Mouse (Mus musculus) intestine, embryonic 16.5 days (tissue): ENCODE results near the gene Pde4d. TPM values are rescaled to one million over a fixed set of nuclear protein-coding genes. Genes with fewer than 3 reads are reported as not detected.
A peak's percentile ranks its signal among the peaks of the same experiment; 100 is the strongest.

Experiments used
- ATAC-seq: fragments of 200-750 bp; cut with Nextera tagmentation; 2 replicates; pipeline ENCODE4 v1.8.0; 2017; ENCODE audit warnings: moderate TSS enrichment, moderate library complexity
- H3K27ac ChIP-seq: fragments of 300-500 bp; sonication (generic); 2 replicates; pipeline ENCODE4 v1.5.1; 2014; ENCODE audit warnings: mild to moderate bottlenecking, low read length
- H3K27me3 ChIP-seq: fragments of 300-500 bp; sonication (generic); replicated peaks from 2 replicates; pipeline ENCODE4 v1.6.1; 2014; ENCODE audit warnings: low read length, control low read depth, mixed read lengths; ENCODE audit not compliant: control insufficient read depth, insufficient read depth
- H3K36me3 ChIP-seq: fragments of 300-500 bp; sonication (generic); 2 replicates; pipeline ENCODE4 v1.6.1; 2014; ENCODE audit warnings: low read length, control low read depth; ENCODE audit not compliant: control insufficient read depth, insufficient read depth
- H3K4me1 ChIP-seq: fragments of 300-500 bp; sonication (generic); 2 replicates; pipeline ENCODE4 v1.6.1; 2014; ENCODE audit warnings: low read length, control low read depth, mixed read lengths; ENCODE audit not compliant: control insufficient read depth, insufficient read depth
- H3K4me2 ChIP-seq: fragments of 300-500 bp; sonication (generic); 2 replicates; pipeline ENCODE4 v1.6.1; 2014; ENCODE audit warnings: low read depth, low read length, control low read depth
- H3K4me3 ChIP-seq: fragments of 300-500 bp; sonication (generic); 2 replicates; pipeline ENCODE4 v1.5.1; 2014; ENCODE audit warnings: mild to moderate bottlenecking, low read length
- H3K9ac ChIP-seq: fragments of 300-500 bp; sonication (generic); 2 replicates; pipeline ENCODE4 v1.6.1; 2014; ENCODE audit warnings: low read depth, low read length
- H3K9me3 ChIP-seq: fragments of 300-500 bp; sonication (generic); 2 replicates; pipeline ENCODE4 v1.6.1; 2016; ENCODE audit warnings: low read length, control low read depth; ENCODE audit not compliant: control insufficient read depth
- WGBS: fragments of 180-500 bp; shearing (Covaris S2); extraction: QIAGEN DNeasy Blood & Tissue Kit; methylation state at CpG from one replicate; pipeline ENCODE4 v1.1.7; 2014; 5-methylcytosine and 5-hydroxymethylcytosine counted together
- polyA plus RNA-seq: library from polyadenylated mRNA; unstranded; fragments of >200 nt; fragmentation: Nextera tagmentation; extraction: Ambion mirVana; gene quantifications from 2 replicates; pipeline ENCODE4 v1.2.1, GENCODE M21; 2015

Gene Pde4d
- polyA plus RNA-seq, 1 experiment from 2014 or later: 25.3 TPM

DNA sequence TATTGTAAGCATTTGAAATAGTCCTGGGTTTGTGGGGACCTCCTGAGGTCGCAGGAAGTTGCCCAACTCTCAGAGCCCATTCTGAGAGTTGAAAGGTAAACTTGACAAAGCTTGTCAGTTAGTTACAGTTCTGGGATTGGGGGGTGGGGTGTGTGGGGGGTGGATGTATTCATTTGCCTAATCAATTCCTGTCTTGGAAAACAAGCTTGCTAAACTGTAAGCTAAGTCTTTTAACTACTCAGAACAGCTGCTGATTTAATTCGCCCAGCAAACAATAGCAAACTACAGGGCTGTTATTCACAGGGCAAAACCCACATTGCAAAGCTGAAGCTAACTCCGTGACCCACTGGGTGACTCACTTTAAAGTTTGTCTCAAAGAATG, 1183.3 kb downstream of the Pde4d start:
- H3K4me2 ChIP-seq: no peak overlapping the region
- H3K9ac ChIP-seq: no peak overlapping the region
- 35% methylated on average over 3 of the region's 3 CpGs for WGBS
- H3K4me3 ChIP-seq: no peak overlapping the region
- ATAC-seq: no peak
- peaks cover 9% of the 10 kb centered on the region for H3K4me1 ChIP-seq
- H3K27me3 ChIP-seq: no peaks in the 10 kb centered on the region
- no peaks in the 10 kb centered on the region for H3K9me3 ChIP-seq
- H3K27ac ChIP-seq: no peak overlapping the region
- H3K36me3 ChIP-seq: no peaks in the 10 kb centered on the region

DNA sequence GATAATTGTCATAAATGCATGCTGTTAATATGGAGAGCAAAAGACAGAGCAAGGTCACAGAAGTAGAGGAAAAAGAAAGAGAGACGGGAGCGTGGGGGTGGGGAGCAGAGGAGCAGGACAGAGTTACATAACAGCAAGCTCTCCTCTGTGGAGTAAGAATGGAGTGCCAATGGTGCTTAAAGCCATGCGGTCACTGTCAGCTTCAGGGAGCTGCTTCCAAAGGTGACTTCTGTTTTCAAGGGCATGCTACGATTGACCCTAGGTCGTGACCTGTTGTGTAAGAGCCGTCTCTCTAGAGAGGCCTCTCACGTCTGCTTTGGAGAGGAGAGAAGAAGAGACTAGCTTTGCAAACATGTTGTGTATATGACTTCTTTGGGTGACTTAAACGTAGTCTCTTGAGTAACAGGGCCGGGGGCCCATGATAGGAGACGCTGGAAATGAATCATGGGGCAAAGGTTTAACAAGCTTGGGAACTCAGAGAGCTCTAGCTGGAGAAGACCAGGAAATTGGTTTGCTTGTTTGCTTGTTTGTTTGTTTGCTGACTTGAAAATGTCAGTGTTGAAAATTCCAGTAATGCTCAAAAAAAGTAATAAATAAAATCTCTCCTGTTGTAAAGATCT, 1186.3 kb downstream of the Pde4d start:
- Histone ChIP-seq H3K4me2 (no peak overlapping the region), H3K9me3 (no peaks in the 10 kb centered on the region), H3K27me3 (no peaks in the 10 kb centered on the region), H3K4me1 (peaks cover 9% of the 10 kb centered on the region), H3K27ac (peak overlapping the region; percentile 6; the same call in 1 of the 2 replicates), H3K9ac (no peak overlapping the region), H3K4me3 (no peak overlapping the region), H3K36me3 (no peaks in the 10 kb centered on the region)
- peak; percentile 76 for ATAC-seq
- WGBS: 65% methylated on average over 10 of the region's 10 CpGs

DNA sequence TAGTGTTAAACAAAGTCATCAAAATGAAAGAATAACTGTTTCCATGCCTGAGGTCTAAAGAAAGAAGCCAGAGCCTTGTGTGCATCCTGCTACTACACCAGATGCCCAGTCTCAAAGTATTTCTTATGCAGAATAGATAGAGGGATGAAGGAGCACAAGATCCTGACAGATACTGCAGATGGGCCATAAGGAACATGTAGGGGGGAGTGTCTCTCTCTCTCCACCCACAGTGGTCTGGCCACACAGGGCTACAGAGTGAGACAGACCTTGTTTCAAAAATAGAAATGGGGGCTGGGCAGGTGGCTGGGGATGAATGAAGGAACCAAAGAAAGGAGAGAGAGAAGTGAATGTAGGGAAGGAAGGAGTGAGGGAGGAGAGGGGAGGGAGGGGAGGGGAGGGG, 1188.5 kb downstream of the Pde4d start:
- Histone ChIP-seq H3K4me3 (no peak overlapping the region), H3K9ac (no peak overlapping the region)

DNA sequence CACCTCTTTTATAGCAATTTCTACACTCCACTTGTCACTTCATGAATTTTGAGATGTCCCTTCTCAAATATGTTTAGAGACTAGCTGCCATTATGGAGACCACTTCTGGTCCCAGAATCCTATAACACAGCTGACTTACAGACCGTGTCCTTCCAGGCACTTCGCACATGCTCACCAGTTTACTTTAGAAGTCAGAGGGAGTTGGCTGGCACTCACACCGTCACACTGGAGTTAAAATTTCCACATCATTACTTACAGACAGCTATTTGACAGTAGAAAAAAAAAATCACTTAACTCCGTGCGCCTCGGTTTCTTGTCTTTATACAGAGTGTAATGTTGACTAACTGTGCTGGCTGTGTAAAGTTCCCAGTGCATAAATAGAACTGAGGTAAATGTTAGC, 1189.5 kb downstream of the Pde4d start:
- no peak for ATAC-seq
- Histone ChIP-seq H3K4me2 (no peak overlapping the region), H3K9ac (no peak overlapping the region), H3K4me3 (no peak overlapping the region), H3K27me3 (no peaks in the 10 kb centered on the region), H3K36me3 (no peaks in the 10 kb centered on the region), H3K9me3 (no peaks in the 10 kb centered on the region), H3K4me1 (no peaks in the 10 kb centered on the region), H3K27ac (no peak overlapping the region)
- WGBS: 80% methylated on average over 6 of the region's 6 CpGs

More for the DNA sequence above, 1188.5 kb downstream of the Pde4d start:
- Histone ChIP-seq H3K36me3 (no peaks in the 10 kb centered on the region), H3K27ac (no peak overlapping the region), H3K4me2 (no peak overlapping the region), H3K9me3 (no peaks in the 10 kb centered on the region), H3K27me3 (no peaks in the 10 kb centered on the region), H3K4me1 (no peaks in the 10 kb centered on the region)
- ATAC-seq: no peak

DNA sequence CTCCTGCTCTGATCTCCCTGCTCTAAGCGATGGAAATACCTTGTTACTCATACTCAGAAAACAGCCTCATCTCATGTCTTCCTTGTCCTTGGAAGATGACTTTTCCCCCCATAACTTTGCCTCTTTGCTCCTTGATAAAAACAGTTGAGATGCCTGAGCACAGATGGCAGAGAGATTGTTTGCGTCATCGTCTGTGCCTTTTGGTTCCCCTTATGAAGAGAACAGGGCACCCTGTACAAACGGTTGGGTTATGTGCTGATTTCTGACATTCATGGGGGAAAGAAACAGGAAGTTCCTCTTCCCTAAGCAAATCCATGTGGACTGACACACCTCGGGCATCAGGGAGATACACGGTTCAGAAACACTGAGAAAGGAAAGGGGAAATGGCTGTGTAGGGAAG, 1191.8 kb downstream of the Pde4d start:
- WGBS: 67% methylated on average over 6 of the region's 6 CpGs
- Histone ChIP-seq H3K4me2 (no peak overlapping the region), H3K4me3 (no peak overlapping the region), H3K4me1 (no peaks in the 10 kb centered on the region), H3K36me3 (no peaks in the 10 kb centered on the region), H3K27ac (no peak overlapping the region), H3K9me3 (no peaks in the 10 kb centered on the region), H3K9ac (no peak overlapping the region), H3K27me3 (no peaks in the 10 kb centered on the region)
- no peak for ATAC-seq

DNA sequence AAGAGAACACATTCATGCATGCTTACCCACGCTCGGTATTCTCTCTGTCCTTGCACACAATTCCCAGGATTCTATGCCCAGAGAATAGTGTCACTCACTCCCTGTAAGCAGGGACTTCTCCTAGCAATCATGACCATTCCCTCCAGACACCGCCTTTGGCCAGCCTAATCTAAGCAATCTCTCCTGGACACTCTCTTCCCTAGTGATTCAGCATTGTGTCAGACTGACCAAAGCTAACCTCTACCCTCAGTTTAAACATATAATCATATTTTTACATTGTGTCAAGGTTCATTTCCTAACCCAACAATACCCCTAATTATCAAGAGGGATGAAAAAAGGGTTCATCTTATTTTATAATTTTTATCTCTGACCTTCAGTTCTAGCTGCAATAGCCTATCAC, 1193.7 kb downstream of the Pde4d start:
- H3K4me3 ChIP-seq: no peak overlapping the region
- no peak overlapping the region for H3K4me2 ChIP-seq
- ATAC-seq: no peak
- WGBS: 81% methylated on average over 3 of the region's 3 CpGs
- no peak overlapping the region for H3K9ac ChIP-seq
- H3K27ac ChIP-seq: no peak overlapping the region
- H3K4me1 ChIP-seq: no peaks in the 10 kb centered on the region
- no peaks in the 10 kb centered on the region for H3K36me3 ChIP-seq
- no peaks in the 10 kb centered on the region for H3K27me3 ChIP-seq
- H3K9me3 ChIP-seq: no peaks in the 10 kb centered on the region

DNA sequence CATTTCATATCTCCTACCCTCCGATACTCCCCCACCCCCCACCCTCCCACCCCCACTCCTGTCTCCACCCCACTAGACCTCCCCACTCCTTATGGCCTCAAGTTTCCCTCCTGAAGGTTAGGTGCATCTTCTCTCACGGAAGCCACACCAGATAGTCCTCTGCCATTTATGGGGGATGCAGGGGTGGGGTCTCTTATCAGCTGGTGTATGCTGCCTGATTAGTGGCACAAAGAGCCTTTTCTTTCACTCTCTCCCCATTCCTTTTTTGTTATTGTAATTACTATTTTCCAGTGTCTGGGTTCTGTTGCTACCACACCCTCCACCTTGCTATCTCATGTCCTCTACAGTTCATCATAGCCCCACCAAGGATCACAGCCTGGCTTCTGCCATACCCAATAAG, 1194.3 kb downstream of the Pde4d start:
- Histone ChIP-seq H3K4me3 (no peak overlapping the region), H3K4me1 (no peaks in the 10 kb centered on the region), H3K9me3 (no peaks in the 10 kb centered on the region), H3K9ac (no peak overlapping the region), H3K27ac (no peak overlapping the region), H3K27me3 (no peaks in the 10 kb centered on the region), H3K4me2 (no peak overlapping the region), H3K36me3 (no peaks in the 10 kb centered on the region)
- ATAC-seq: 0 out of 2 replicates have a peak, but pooled peaks have one; percentile 28
- WGBS: 57% methylated on average over 2 of the region's 2 CpGs

DNA sequence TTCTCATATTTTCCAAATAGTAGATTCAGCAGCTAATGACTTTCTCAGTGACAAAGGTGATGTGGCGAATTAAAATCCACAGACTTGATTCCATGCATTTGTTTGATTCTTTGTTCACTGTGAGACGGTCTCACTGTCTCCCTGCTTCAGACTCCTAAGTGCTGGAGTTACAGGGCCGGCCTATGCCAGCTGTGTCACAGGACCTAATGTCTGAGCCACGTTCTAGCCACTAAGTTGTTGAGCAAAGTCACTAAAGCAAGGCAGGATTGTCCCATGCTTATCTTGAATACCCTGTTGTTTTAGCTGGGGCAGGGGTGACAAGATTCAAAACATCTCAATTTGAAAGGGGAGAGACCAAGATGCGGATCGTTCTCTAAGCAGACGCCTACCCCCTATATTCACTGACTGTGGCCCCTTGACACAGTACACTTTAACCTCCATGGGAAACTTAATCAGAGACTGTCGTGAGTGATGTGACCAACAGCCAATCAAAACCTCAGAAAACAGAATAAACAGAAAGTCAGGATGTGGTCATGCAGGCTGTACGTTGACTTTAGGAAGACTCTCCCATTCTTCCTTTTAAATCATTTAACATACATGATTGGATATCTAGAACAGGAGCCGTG, 1195.6 kb downstream of the Pde4d start:
- Histone ChIP-seq H3K9ac (no peak overlapping the region), H3K36me3 (no peaks in the 10 kb centered on the region), H3K4me3 (no peak overlapping the region), H3K27me3 (no peaks in the 10 kb centered on the region), H3K4me1 (no peaks in the 10 kb centered on the region), H3K27ac (no peak overlapping the region), H3K9me3 (no peaks in the 10 kb centered on the region), H3K4me2 (no peak overlapping the region)
- ATAC-seq: no peak
- 64% methylated on average over 10 of the region's 10 CpGs for WGBS

DNA sequence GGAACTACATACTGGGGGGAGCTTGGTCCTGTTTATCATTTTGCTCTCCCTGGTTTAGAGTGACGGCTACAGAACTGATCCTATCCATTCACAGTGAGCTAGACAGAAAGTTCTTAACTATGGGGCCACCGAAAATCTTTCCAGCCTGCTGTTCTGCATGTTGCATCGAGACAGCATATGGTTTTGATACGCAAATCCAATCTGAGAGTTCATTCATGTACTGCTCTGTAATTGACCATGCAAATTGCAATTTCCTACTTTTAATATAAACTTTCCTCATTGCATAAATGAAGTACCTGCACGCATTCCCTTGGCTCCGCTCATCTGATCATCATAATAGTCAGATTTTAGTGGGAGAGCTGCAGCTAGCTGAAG, 1196.1 kb downstream of the Pde4d start:
- Histone ChIP-seq H3K36me3 (no peaks in the 10 kb centered on the region), H3K4me2 (no peak overlapping the region), H3K27me3 (no peaks in the 10 kb centered on the region), H3K4me1 (no peaks in the 10 kb centered on the region), H3K9ac (no peak overlapping the region), H3K27ac (no peak overlapping the region), H3K9me3 (no peaks in the 10 kb centered on the region), H3K4me3 (no peak overlapping the region)
- WGBS: 80% methylated on average over 6 of the region's 6 CpGs
- ATAC-seq: no peak
